Mouse (Mus musculus) CD4-positive helper T cell, adult 2 months (primary cell): ENCODE data around the gene Sorbs2.

Experiments
- DNase-seq: peaks from one replicate; pipeline ENCODE4 v3.0.0-alpha.2; 2012; ENCODE audit warnings: low read depth, missing footprints, low spot score

Sorbs2 gene

GRCm38 (mm10) chr8:45570117-45570516, 62.5 kb downstream of the Sorbs2 start:
- no peak for DNase-seq

GRCm38 (mm10) chr8:45579714-45580543, 72.3 kb downstream of the Sorbs2 start:
- no peak for DNase-seq

- no peak for DNase-seq
Observed at GRCm38 (mm10) chr8:45580544-45580866, 72.9 kb downstream of the Sorbs2 start.

GRCm38 (mm10) chr8:45583856-45584255, 76.3 kb downstream of the Sorbs2 start:
- no peak for DNase-seq

GRCm38 (mm10) chr8:45584390-45585052, 76.9 kb downstream of the Sorbs2 start:
- no peak for DNase-seq

- no peak for DNase-seq
Observed at GRCm38 (mm10) chr8:45585158-45585557, 77.6 kb downstream of the Sorbs2 start.

GRCm38 (mm10) chr8:45587011-45587410, 79.4 kb downstream of the Sorbs2 start:
- DNase-seq = no peak

GRCm38 (mm10) chr8:45591888-45592287, 84.3 kb downstream of the Sorbs2 start:
- no peak for DNase-seq

GRCm38 (mm10) chr8:45593711-45594110, 86.1 kb downstream of the Sorbs2 start:
- no peak for DNase-seq

GRCm38 (mm10) chr8:45595983-45596382, 88.4 kb downstream of the Sorbs2 start:
- no peak for DNase-seq

- no peak for DNase-seq
Observed at GRCm38 (mm10) chr8:45596591-45596990, 89.0 kb downstream of the Sorbs2 start.

GRCm38 (mm10) chr8:45597631-45598420, 90.2 kb downstream of the Sorbs2 start:
- DNase-seq = no peak

- no peak for DNase-seq
Observed at GRCm38 (mm10) chr8:45598883-45599282, 91.3 kb downstream of the Sorbs2 start.

- no peak for DNase-seq
Observed at GRCm38 (mm10) chr8:45602019-45602418, 94.4 kb downstream of the Sorbs2 start.

GRCm38 (mm10) chr8:45605419-45605818, 97.8 kb downstream of the Sorbs2 start:
- no peak for DNase-seq

- no peak for DNase-seq
Observed at GRCm38 (mm10) chr8:45607012-45607411, 99.4 kb downstream of the Sorbs2 start.

- no peak for DNase-seq
Observed at GRCm38 (mm10) chr8:45608413-45608812, 100.8 kb downstream of the Sorbs2 start.

- no peak for DNase-seq
Observed at GRCm38 (mm10) chr8:45610426-45611215, 103.0 kb downstream of the Sorbs2 start.

GRCm38 (mm10) chr8:45611320-45611719, 103.7 kb downstream of the Sorbs2 start:
- DNase-seq = no peak

- DNase-seq = no peak
Observed at GRCm38 (mm10) chr8:45614610-45615009, 107.0 kb downstream of the Sorbs2 start.

GRCm38 (mm10) chr8:45615050-45615449, 107.5 kb downstream of the Sorbs2 start:
- DNase-seq = no peak

- DNase-seq = no peak
Observed at GRCm38 (mm10) chr8:45615551-45615950, 108.0 kb downstream of the Sorbs2 start.
